Mouse (Mus musculus): ENCODE results near the gene Cadm3. TPM values are rescaled to one million over a fixed set of nuclear protein-coding genes. Genes with fewer than 3 reads are reported as not detected.
A peak's percentile ranks its signal among the peaks of the same experiment; 100 is the strongest.

Gene Cadm3
- polyA plus RNA-seq (2014; fragmentation: Nextera tagmentation; extraction: Ambion mirVana): 15.6 and 16.0 TPM in 2 replicates

DNA sequence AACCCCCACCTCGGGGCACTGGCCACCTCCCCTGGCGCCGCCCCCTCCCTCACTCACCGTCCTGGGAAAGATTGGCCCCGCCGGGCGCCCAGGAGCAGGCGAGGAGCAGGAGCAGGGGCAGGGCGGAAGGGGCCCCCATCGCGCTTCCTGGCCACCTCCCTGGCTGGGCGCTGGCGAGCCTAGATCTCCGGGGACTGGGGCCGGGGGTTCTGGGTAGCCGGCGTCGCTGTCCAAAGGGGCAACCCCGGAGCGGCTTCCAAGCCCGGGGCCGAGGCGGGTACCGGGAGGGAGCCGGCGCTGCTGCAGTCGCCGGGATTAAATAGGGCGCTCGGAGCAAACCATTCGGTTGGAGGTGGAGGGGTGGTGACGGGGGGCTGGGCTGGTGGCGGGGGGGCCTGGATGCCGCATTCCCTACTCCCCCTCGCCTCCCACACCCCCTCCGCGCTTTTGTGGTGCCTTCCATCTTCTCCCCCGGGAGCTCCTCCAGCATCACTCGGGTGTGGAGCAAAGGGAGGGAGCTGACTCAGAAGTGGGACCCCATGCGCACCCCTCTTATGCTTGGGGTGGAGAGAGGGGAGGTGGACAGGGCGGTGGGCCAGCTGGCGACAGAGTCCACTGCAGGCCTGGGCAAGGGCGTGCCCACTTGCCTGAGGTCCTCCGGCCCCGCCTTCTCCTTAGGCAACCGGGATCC lies at the start of gene Cadm3:
Gene Cadm3 (minus strand): TSS at position 340 of the 691 bp plus-strand sequence.
- Histone ChIP-seq H3K4me1 (replicated peaks; ENCODE audit: control insufficient read depth, insufficient read depth, low read length) (no peaks in the 10 kb centered on the region; the same call in 1 of the 2 replicates), H3K4me2 (ENCODE audit: low read depth, low read length, severe bottlenecking) (peak within 1 kb of the TSS; percentile 84), H3K9me3 (ENCODE audit: control insufficient read depth, low read length) (no peaks in the 10 kb centered on the region), H3K4me3 (ENCODE audit: low read depth, low read length) (peak within 1 kb of the TSS; percentile 80), H3K27ac (ENCODE audit: low read depth, low read length) (peak within 1 kb of the TSS; percentile 53; the same call in 1 of the 2 replicates), H3K9ac (ENCODE audit: low read length) (peak within 1 kb of the TSS; percentile 81), H3K36me3 (ENCODE audit: control insufficient read depth, insufficient read depth, low read length) (no peaks in the 10 kb centered on the region), H3K27me3 (ENCODE audit: control insufficient read depth, insufficient read depth, low read length) (no peaks in the 10 kb centered on the region)
- DNase-seq (ENCODE audit: low spot score) (peak; percentile 89), ATAC-seq (replicated peaks; ENCODE audit: low FRiP score) (peak; percentile 92)
- WGBS: under 1% methylated on average over 42 of the region's 46 CpGs

DNA sequence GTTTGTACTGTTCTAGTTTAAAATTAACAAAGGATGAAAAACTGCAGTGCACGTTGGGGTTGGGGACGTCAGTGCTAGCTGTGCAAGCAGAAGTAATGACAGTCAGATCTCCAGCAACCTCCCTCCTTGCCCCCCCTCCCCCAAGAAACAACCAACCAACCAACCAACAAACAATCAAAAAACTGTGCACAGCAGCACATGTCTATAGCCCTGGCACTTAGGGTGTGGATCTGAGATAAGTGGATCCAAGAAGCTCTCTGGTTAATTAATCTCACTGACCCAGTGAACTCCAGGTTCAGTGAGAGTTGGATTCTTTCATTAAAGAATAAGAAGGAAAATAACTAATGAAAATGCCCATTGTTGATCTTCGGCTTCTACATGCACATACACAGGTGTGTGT lies 47.1 kb upstream of the Cadm3 start:
- ATAC-seq (replicated peaks; ENCODE audit: low FRiP score): no peak
- Histone ChIP-seq H3K36me3 (ENCODE audit: control insufficient read depth, insufficient read depth, low read length) (no peaks in the 10 kb centered on the region; the same call in 1 of the 2 replicates), H3K4me3 (ENCODE audit: low read depth, low read length) (no peak overlapping the region), H3K9ac (ENCODE audit: low read length) (no peak overlapping the region), H3K4me1 (replicated peaks; ENCODE audit: control insufficient read depth, insufficient read depth, low read length) (no peaks in the 10 kb centered on the region), H3K9me3 (ENCODE audit: control insufficient read depth, low read length) (no peaks in the 10 kb centered on the region), H3K27ac (ENCODE audit: low read depth, low read length) (no peak overlapping the region), H3K27me3 (ENCODE audit: control insufficient read depth, insufficient read depth, low read length) (no peaks in the 10 kb centered on the region), H3K4me2 (ENCODE audit: low read depth, low read length, severe bottlenecking) (no peak overlapping the region)
- 78% methylated on average over 3 of the region's 3 CpGs for WGBS
- DNase-seq (ENCODE audit: low spot score): no peak

DNA sequence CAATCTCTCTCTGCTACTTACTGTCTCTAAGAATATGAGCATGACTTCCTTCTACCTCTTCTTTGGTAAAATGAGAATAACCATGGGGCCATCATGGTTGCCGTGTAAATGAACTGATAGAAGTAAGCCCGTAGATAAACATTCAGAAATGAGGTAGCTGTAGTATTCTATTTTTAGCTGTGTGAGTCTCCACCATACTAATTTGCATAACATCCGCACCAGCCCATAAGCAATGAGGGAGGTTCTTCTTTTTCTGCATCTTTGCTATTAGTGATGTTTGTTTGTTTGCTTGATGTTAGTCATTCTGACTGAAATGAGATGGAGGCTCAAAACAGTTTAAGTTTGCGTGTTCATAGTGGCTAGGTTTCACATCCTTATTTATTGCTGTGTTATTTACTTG lies 44.4 kb upstream of the Cadm3 start:
- no peaks in the 10 kb centered on the region for H3K27me3 ChIP-seq (ENCODE audit: control insufficient read depth, insufficient read depth, low read length)
- H3K4me2 ChIP-seq (ENCODE audit: low read depth, low read length, severe bottlenecking): no peak overlapping the region
- H3K4me3 ChIP-seq (ENCODE audit: low read depth, low read length): no peak overlapping the region
- H3K36me3 ChIP-seq (ENCODE audit: control insufficient read depth, insufficient read depth, low read length): no peaks in the 10 kb centered on the region; the same call in 1 of the 2 replicates
- no peak for DNase-seq (ENCODE audit: low spot score)
- no peak overlapping the region for H3K27ac ChIP-seq (ENCODE audit: low read depth, low read length)
- H3K9me3 ChIP-seq (ENCODE audit: control insufficient read depth, low read length): no peaks in the 10 kb centered on the region
- 93% methylated on average over 4 of the region's 4 CpGs for WGBS
- H3K9ac ChIP-seq (ENCODE audit: low read length): no peak overlapping the region
- H3K4me1 ChIP-seq (replicated peaks; ENCODE audit: control insufficient read depth, insufficient read depth, low read length): no peaks in the 10 kb centered on the region
- no peak for ATAC-seq (replicated peaks; ENCODE audit: low FRiP score)

DNA sequence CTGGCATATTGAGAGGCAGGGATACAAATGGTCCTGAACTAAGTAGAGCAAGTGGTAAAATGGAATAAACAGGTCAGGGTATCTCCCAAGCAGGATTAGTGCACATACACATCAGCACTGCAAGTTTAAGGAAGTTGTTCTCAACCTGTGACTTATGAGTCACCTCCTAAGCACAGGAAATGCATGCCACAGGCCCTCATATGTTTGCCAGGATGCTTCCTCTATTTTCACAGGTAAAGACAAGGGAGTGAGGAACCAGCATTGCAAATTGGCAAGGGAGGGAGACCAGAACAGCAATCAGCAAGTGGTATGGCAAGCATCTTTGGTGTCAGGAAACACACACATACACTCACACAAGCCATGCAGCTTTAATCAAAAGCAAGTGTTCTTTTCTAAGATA lies 41.6 kb upstream of the Cadm3 start:
- no peak for DNase-seq (ENCODE audit: low spot score)
- Histone ChIP-seq H3K27me3 (ENCODE audit: control insufficient read depth, insufficient read depth, low read length) (no peaks in the 10 kb centered on the region), H3K9ac (ENCODE audit: low read length) (no peak overlapping the region), H3K4me3 (ENCODE audit: low read depth, low read length) (no peak overlapping the region), H3K9me3 (ENCODE audit: control insufficient read depth, low read length) (no peaks in the 10 kb centered on the region), H3K4me2 (ENCODE audit: low read depth, low read length, severe bottlenecking) (no peak overlapping the region), H3K36me3 (ENCODE audit: control insufficient read depth, insufficient read depth, low read length) (no peaks in the 10 kb centered on the region), H3K27ac (ENCODE audit: low read depth, low read length) (no peak overlapping the region), H3K4me1 (replicated peaks; ENCODE audit: control insufficient read depth, insufficient read depth, low read length) (no peaks in the 10 kb centered on the region)
- ATAC-seq (replicated peaks; ENCODE audit: low FRiP score): no peak

DNA sequence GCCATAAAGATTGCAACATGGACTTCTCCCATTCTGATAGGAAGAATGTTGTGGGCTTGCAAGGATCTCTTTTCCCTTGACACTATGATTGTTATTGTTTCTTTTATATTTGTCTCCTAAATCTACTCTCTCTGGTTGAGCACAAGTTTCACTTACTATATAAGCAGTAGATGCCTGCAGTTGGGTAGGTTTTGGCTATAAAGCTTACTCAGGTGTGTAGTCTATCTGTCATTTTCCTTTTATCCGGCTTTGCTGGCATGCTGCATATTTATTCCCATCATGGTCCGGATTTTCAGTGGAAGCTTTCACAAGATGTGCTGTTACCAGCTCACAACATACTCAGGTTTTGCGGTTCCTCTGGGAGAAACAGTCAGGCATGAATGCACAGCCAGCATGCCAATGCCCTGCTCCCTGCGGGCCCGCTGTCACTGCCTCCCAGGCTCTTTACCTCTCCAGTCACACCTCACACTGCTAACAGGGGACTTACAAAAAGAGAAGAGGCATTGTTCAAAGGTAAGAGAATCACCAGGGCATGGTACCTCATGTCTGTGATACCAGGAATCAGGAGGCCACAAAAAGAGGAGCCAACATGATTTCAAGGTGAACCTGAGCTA lies 37.3 kb upstream of the Cadm3 start:
- Histone ChIP-seq H3K36me3 (ENCODE audit: control insufficient read depth, insufficient read depth, low read length) (no peaks in the 10 kb centered on the region), H3K4me1 (replicated peaks; ENCODE audit: control insufficient read depth, insufficient read depth, low read length) (no peaks in the 10 kb centered on the region), H3K9me3 (ENCODE audit: control insufficient read depth, low read length) (no peaks in the 10 kb centered on the region), H3K27ac (ENCODE audit: low read depth, low read length) (no peak overlapping the region), H3K4me2 (ENCODE audit: low read depth, low read length, severe bottlenecking) (no peak overlapping the region), H3K9ac (ENCODE audit: low read length) (no peak overlapping the region), H3K4me3 (ENCODE audit: low read depth, low read length) (no peak overlapping the region), H3K27me3 (ENCODE audit: control insufficient read depth, insufficient read depth, low read length) (no peaks in the 10 kb centered on the region)
- ATAC-seq (replicated peaks; ENCODE audit: low FRiP score) (no peak), DNase-seq (ENCODE audit: low spot score) (no peak)
- WGBS: 87% methylated on average over 5 of the region's 5 CpGs

DNA sequence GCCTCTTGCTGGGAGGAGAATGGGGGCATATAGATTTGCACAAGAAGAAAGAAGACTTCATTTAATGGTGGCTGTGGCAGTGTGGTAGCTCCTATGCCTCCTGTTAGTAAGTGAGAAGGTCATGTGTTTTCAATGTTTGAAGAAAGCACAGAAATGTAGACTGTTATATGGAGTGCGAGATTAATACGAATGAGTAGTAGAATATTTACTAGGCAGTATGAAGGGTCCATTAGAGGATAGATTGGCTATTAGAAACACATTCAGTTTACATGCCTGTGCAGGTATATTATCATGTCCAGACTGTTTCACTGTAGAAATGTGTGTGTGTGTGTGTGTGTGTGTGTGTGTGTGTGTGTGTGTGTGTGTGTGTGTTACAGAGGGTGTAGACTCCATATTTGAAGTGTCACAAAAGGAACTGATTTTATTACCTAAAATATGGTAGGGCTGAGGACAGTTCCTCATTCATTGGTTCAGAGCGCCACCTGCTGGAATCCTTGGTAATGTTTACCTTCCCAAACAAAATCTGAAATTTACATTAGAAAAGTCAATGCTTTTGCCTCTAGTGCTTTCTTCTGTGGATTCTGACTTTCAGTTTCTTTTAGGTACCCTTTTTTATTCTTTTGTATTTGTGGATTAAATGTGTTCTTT lies 31.0 kb upstream of the Cadm3 start:
- H3K27ac ChIP-seq (ENCODE audit: low read depth, low read length): no peak overlapping the region
- WGBS: 31% methylated on average over 3 of the region's 3 CpGs
- H3K36me3 ChIP-seq (ENCODE audit: control insufficient read depth, insufficient read depth, low read length): no peaks in the 10 kb centered on the region; the same call in 1 of the 2 replicates
- no peak overlapping the region for H3K4me3 ChIP-seq (ENCODE audit: low read depth, low read length)
- no peaks in the 10 kb centered on the region for H3K9me3 ChIP-seq (ENCODE audit: control insufficient read depth, low read length)
- no peaks in the 10 kb centered on the region for H3K4me1 ChIP-seq (replicated peaks; ENCODE audit: control insufficient read depth, insufficient read depth, low read length)
- ATAC-seq (replicated peaks; ENCODE audit: low FRiP score): peak; percentile 79
- no peak overlapping the region for H3K9ac ChIP-seq (ENCODE audit: low read length)
- peak; percentile 75 for DNase-seq (ENCODE audit: low spot score)
- H3K27me3 ChIP-seq (ENCODE audit: control insufficient read depth, insufficient read depth, low read length): no peaks in the 10 kb centered on the region
- no peak overlapping the region for H3K4me2 ChIP-seq (ENCODE audit: low read depth, low read length, severe bottlenecking)

DNA sequence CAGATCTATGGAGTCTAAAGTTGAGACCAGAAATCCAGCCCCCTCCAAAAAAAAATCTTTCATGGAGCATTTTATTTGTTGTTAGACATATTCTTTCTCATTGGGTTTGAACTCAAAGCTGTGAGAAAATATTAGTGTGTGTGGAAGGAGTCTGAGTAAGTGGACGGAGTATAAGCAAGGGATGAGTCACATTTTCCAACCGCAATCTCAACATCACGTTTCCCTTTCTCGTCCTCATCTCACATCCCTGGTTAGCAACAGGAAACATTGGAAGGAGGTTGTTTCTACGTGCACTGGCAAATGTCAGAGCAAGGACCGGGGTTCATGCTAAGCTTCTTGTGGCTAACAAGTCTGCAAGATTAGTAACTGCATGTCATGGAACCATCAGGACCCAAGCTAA lies 24.3 kb upstream of the Cadm3 start:
- 86% methylated on average over 6 of the region's 6 CpGs for WGBS

DNA sequence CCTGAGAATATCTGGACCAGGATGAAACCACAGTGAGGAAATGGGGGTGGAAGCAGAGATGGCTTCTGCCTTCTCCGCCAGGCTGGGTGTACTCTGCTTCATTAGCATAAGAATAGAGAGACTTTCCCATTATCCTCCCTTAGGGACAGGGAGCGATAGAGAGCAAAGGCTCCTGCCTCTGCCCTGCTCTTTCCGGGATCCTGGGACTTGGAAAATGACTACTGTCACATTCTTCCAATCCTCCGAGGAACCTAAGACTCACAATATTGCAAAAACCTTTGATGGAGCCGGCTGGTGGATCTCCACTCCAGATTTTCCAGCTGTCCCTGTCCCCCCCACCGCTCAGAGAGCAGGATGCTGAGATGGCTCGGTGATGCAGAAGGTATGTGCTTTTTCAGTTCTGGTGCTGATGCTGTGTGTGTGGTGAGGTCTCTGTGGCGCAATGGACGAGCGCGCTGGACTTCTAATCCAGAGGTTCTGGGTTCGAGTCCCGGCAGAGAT lies 22.5 kb upstream of the Cadm3 start:
- Histone ChIP-seq H3K27me3 (ENCODE audit: control insufficient read depth, insufficient read depth, low read length) (no peaks in the 10 kb centered on the region), H3K27ac (ENCODE audit: low read depth, low read length) (peak overlapping the region; percentile 20; the same call in 1 of the 2 replicates), H3K36me3 (ENCODE audit: control insufficient read depth, insufficient read depth, low read length) (no peaks in the 10 kb centered on the region; the same call in 1 of the 2 replicates), H3K4me2 (ENCODE audit: low read depth, low read length, severe bottlenecking) (peak overlapping the region; percentile 31; the same call in 1 of the 2 replicates), H3K9me3 (ENCODE audit: control insufficient read depth, low read length) (no peaks in the 10 kb centered on the region), H3K4me1 (replicated peaks; ENCODE audit: control insufficient read depth, insufficient read depth, low read length) (peaks cover 2% of the 10 kb centered on the region; the same call in 1 of the 2 replicates), H3K9ac (ENCODE audit: low read length) (peak overlapping the region; percentile 24; the same call in 1 of the 2 replicates), H3K4me3 (ENCODE audit: low read depth, low read length) (peak overlapping the region; percentile 11; the same call in 1 of the 2 replicates)
- ATAC-seq (replicated peaks; ENCODE audit: low FRiP score) (peak; percentile 90), DNase-seq (ENCODE audit: low spot score) (peak; percentile 85)
- under 1% methylated on average over 13 of the region's 13 CpGs for WGBS

More for the DNA sequence above, 24.3 kb upstream of the Cadm3 start:
- no peaks in the 10 kb centered on the region for H3K9me3 ChIP-seq (ENCODE audit: control insufficient read depth, low read length)
- no peak overlapping the region for H3K27ac ChIP-seq (ENCODE audit: low read depth, low read length)
- no peak overlapping the region for H3K4me3 ChIP-seq (ENCODE audit: low read depth, low read length)
- no peak for ATAC-seq (replicated peaks; ENCODE audit: low FRiP score)
- H3K27me3 ChIP-seq (ENCODE audit: control insufficient read depth, insufficient read depth, low read length): no peaks in the 10 kb centered on the region
- no peak overlapping the region for H3K9ac ChIP-seq (ENCODE audit: low read length)
- H3K36me3 ChIP-seq (ENCODE audit: control insufficient read depth, insufficient read depth, low read length): no peaks in the 10 kb centered on the region; the same call in 1 of the 2 replicates
- H3K4me2 ChIP-seq (ENCODE audit: low read depth, low read length, severe bottlenecking): no peak overlapping the region
- no peak for DNase-seq (ENCODE audit: low spot score)
- peaks cover 2% of the 10 kb centered on the region; the same call in 1 of the 2 replicates for H3K4me1 ChIP-seq (replicated peaks; ENCODE audit: control insufficient read depth, insufficient read depth, low read length)

Measured in forebrain, embryonic 11.5 days (tissue).